Mouse (Mus musculus): ENCODE results near the gene Tenm4. TPM values are rescaled to one million over a fixed set of nuclear protein-coding genes. Genes with fewer than 3 reads are reported as not detected.
A peak's percentile ranks its signal among the peaks of the same experiment; 100 is the strongest.

The Tenm4 gene
- total RNA-seq, 2 experiments from 2014 or later = 14.3 to 18.7 TPM

GRCm38 (mm10) chr7:96525344-96525743 is 354.3 kb downstream of the Tenm4 start:
- no peak for DNase-seq

GRCm38 (mm10) chr7:96530571-96531426 is 359.8 kb downstream of the Tenm4 start:
- no peak for DNase-seq

DNA sequence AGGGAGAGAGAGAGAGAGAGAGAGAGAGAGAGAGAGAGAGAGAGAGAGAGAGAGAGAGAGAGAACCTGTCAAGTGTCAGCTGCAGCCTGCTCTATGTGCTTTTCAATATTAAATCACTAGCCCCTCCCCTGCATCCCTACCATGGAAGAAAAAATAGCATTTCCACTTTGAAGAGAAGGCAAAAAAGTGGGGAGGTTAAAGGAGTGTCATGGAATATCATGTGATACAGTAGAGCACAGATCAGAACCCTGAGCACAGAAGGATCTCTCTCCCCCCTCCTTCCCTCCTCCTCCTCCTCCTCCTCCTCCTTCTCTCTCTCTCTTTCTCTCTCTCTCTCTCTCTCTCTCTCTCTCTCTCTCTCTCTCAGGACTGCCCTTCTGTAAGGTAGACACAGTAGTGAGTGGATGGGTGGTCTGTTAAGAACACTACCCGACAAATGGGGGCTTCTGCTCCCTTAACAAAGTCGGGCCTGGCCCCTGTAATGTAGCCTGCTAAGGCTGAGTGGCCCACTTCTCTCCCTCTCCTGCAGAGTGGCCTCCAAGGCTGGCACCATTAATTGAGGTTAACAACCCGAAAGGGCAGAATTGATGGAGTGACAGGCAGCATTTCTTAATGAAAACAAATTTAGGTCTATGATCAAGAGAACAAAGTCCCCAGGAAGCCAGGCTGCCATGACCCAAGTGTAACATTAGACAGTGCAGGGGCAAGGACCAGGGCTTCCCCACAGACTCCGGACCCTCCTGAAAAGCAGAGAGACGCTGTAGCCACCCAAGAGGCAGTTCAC is 361.1 kb downstream of the Tenm4 start:
- DNase-seq = no peak

DNA sequence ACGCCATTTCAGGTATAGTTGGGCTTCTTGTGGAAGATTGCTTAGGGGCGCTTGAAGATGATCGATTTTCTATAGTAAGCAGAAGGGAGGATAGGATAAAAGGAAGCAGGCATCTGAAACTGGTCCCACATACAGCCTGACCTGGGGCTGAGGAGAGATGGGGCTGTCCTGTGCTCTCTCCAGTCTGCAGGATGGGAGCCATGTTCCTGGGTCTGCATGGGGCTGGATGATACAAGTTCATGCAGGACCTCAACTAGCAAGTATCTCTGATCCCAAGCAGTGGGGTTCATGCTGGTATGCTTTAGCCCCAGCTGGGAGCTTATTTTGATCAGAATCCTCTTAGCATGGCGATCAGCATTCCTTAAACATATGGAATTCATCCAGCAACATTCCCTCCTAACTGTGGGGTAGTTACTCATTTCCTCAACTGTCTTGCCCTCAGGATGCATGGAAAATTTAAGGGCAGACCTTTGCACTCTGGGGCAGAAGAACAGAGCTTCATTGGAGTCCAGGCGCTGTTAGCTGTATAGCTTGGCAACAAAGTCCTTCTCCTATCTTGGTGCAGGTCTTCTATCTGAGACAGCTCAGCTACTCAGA is 361.9 kb downstream of the Tenm4 start:
- DNase-seq = no peak

DNA sequence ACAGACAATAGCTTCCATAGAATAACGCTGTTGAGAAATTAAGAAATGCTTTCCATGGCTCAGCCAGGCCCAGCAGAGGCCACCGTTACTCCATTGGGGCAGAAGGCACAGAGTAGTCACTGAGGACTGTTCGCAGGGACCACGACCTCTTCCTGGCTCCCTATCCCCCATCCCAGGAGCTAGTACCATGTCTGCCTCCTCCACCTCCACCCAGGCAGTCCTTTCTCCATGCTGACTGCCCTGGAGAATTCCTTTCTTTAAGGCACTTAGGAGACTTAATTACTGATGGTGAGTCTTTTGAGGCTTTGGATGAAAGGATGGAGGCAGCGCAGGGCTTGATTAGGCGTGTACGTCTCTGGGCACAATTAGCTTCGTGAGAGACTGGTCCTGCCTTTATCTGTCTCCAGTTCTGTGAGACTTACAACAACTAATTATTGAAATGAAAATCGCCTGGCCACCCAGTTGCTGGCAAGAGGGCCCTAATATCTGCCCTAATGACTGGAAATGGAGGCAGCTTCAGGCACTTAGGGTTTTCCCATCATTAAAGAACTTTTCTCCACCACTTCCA is 365.4 kb downstream of the Tenm4 start:
- no peak for DNase-seq

GRCm38 (mm10) chr7:96539248-96540034 is 368.4 kb downstream of the Tenm4 start:
- DNase-seq = no peak

DNA sequence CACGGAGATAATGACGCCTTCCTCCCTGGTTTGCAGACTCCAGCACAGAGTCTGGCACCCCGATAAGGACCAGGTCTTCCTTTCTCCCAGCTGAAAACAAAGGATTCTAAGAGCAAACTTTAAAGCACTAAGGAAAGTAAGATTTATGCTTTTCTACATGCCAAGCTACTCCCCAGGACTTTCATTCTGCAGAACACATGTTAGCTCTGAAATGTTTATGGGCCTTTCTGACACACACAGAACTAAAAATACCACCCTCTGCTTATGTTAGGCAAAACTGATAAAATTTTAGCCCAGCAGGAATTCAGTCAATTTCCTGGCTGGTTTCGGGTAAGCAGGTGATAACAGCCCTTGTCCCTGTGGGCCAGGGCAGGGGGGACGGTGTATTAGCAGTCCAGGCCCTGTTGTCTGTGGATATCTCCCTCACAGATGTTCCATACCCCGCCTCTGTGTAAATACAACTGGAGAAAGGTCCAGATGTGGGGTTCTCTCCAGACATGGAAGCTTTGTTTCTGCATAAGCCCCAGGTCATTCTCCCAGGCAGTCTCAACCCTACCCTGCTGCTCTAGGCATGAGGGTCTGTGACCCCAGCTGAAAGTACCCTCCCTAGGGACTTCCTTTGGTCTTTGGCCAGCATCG is 369.5 kb downstream of the Tenm4 start:
- no peak for DNase-seq

GRCm38 (mm10) chr7:96545979-96546378 is 374.9 kb downstream of the Tenm4 start:
- DNase-seq = no peak

DNA sequence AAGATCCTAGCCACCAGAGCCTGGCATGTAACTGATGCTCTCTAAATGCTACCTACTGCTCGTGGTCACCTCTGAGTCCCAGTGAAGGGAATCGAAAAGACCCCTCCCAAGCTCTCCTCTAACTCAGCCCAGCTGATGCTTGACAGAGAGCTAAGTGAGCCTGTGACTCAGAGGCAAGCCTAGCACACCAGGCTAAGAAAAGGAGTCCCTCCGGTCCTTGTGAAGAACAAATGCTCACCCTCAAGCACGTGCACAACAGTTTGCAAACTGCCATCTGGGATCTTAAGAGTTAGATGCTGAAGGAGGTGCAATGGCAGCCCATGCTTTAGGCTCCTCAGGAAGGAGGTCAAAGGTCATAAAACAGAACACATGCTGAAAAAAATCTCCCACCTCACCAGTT is 380.8 kb downstream of the Tenm4 start:
- no peak for DNase-seq

DNA sequence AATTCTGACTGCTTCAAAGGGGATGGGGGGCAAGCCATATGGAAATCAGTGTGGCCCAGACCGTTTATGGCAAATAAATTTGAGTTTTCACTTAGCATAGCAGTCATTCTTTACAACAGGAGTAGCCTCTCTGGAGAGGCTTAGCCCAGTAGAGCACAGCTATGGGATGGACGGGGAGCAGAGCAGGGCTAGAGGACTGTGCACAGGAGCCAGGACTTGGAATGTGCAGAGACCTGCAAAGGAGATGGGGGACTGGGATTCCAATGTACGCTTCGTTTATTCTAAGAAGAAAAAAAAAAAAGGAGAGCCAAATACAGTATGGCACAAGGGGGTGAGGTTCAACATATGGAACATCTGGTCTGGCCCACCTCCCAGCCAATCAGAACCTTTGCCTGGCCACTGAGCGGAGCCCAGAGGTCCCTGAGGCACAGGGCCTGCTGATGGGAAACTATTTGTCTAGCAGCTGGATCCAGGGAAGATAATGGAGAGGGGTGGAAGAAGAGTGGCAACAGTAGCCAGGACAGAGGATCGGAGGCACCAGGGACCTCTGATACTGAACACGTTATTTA is 381.3 kb downstream of the Tenm4 start:
- DNase-seq = no peak

GRCm38 (mm10) chr7:96554277-96554690 is 383.2 kb downstream of the Tenm4 start:
- peak; percentile 22 to 46 for DNase-seq

DNA sequence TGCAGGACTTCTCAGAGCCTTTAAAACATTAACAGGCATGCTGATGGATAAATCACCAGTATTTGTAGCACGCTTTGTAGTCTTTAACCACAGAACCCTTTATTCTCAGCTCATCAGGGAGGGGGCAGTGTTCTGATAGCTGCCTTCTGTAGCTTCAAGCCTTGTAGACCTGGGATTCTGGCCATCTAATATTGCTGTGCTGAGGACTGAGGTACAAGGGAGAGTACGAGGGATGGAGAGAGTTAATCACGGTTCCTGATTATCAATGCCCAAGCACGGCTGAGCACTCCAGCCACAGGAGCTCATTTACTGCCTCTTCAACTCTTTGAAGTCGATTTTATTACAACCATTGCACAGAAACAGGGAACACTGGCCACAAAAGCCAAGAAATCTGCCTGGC is 384.2 kb downstream of the Tenm4 start:
- DNase-seq = no peak

DNA sequence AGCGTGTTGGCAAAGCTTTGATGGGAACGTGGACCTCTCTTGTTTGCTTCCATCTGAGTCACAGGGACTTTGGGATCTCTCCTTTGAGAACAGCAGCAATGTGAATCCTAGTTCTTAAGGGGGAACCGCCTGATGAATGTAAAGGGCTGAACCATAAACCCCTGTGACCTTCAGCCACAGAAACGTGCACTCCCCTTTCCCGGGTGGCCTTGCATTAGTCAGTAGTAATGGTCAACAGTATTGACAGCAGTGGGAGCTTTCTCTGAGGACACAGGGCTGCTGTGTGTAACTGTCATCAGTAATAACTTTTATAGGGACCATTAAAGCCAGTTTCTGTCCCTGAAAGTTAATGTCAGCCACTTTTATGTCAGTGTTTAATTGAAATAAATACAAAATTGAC is 385.7 kb downstream of the Tenm4 start:
- DNase-seq = no peak

DNA sequence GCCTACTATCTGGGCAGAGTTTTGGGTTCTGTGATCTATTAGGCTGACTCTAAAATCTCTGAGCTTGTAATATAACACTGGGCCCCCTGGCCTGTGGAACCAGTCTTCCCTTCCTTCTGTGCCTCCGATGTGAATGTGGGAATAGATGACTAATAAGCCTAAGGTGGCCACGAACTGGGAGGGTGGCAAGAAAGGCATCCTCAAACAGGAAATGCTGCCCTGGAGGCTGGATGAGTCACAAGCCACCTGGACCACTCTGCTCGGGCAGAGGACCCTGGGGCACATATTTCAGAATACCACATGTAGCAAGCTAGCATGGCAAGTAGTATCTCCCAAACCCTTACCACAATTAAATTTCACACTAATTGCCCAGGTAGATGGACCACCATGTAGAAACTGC is 391.8 kb downstream of the Tenm4 start:
- no peak for DNase-seq

DNA sequence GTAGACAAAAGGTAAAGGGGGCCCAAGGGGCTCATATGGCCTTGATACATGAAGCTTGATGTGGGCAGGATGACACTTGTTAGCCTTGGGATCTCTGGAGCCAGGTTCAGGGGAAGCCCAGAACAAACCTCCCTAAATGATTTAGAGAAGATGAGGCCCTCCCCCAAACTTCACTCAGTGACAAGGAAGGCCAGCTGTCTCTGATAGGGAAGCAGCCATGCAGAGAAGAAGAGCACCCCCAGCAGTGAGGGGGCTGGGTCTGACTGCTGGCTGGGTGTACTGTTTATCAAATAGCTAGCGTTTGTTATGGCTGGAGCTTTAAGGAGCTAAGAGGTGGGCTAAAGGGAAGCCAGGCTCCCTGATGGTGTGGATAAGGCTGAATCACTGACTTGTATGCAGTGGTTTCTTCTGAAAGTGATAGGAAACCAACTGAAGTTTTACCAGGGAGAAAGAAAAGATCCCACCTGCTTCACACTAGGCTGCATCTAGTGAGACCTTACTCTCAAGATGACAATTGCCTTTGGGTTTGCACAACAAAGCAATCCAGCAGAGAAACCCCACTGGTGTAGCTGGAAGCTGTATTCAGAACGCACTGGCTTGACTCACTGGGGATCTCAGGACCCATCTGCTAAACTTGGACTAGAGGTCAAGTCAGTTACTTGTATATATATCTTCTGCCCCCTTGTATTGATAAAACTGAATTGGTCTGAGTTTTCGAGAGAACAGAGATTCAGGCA is 392.5 kb downstream of the Tenm4 start:
- no peak for DNase-seq

DNA sequence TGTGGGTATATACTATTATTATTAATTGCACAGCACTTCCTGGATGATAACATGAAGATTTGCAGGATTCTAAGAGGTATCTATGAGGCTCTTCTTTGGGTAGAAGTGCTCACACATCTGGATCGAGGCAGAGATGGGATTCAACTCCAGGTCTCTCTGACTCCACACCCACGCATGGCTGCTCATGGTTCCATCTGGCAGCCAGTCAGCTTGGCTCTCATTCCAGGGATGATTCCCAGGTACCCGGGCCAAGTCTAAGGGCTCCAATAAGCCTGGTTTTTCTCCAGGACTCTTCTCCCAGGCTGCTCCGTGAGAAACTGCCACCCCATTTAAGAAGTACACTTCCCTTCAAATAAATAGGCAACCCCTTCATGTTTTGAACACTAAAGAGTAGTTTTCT is 394.8 kb downstream of the Tenm4 start:
- no peak for DNase-seq

- DNase-seq = no peak
These were observed 395.2 kb downstream of the Tenm4 start for GRCm38 (mm10) chr7:96566260-96566659.

GRCm38 (mm10) chr7:96568034-96568433 is 397.0 kb downstream of the Tenm4 start:
- DNase-seq = no peak

DNA sequence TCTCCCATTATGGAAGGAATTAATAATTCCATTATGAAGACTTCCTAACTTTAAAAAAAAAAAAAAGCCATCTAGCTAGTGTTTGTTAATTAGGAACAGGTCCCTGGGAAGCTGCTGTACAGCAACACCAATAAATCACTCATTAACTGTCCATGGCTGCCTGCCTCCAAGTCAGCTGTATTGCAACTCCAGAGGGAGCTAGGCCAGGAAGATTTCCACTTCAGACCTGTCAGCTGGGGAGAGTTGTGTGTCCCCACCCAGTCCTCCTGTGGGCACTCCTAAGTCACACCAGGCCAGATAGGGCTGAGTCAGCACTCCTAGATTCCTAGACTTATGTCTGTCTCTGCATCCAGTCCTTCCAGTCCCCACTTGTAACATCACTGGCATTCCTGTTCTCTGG is 399.9 kb downstream of the Tenm4 start:
- DNase-seq = no peak

DNA sequence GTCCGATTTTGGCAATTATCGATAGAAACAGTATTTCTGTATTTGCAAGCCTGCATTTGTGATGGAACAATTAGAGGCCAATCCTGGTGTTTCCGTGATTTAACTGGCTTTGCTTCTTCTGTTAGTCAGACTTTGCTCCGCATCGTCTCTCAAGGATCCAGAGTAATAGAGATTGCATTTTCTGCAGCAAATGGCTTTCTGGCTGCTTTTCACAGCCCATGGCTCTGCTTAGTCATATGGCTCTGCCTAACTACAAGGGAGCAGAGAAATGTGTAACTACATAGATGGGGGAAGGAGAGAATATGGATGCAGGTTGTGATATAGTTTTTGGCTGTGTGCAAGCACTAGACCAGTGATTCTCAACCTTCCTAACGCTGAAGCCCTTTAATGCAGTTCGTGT is 401.9 kb downstream of the Tenm4 start:
- no peak for DNase-seq

Measured in adrenal gland, postnatal 36 days (tissue).